Mouse (Mus musculus) large intestine, adult 2 months (tissue): Measurements from ENCODE around the gene Plcg2. TPM values are rescaled to one million over a fixed set of nuclear protein-coding genes. Genes with fewer than 3 reads are reported as not detected.

Experiments used
- DNase-seq: peaks from one replicate; pipeline ENCODE4 v3.0.0-alpha.2; 2012; ENCODE audit warnings: low read depth, low spot score
- WGBS: fragments of 180-500 bp; shearing (Covaris S2); methylation state at CpG from one replicate; pipeline ENCODE4 v1.1.7; 2018; 5-methylcytosine and 5-hydroxymethylcytosine counted together
- polyA plus RNA-seq: library from polyadenylated mRNA; depleted of rRNA; stranded (reverse); fragments of >200 nt; gene quantifications from 2 replicates; pipeline ENCODE4 v1.2.3, GENCODE M21; 2012; rRNA removed

Plcg2 gene
- polyA plus RNA-seq, 1 experiment: 13.2 TPM

- no peak for DNase-seq
- WGBS: 48% methylated on average over 9 of the region's 9 CpGs
Measured at GRCm38 (mm10) chr8:117676460-117676859, 178.4 kb downstream of the Plcg2 start.

GRCm38 (mm10) chr8:117677011-117677410, 178.9 kb downstream of the Plcg2 start:
- 48% methylated on average over 8 of the region's 8 CpGs for WGBS
- DNase-seq: no peak

GRCm38 (mm10) chr8:117678650-117679049, 180.6 kb downstream of the Plcg2 start:
- DNase-seq: no peak
- WGBS: 86% methylated on average over 4 of the region's 4 CpGs

- DNase-seq: no peak
- 19% methylated on average over 10 of the region's 10 CpGs for WGBS
Measured at GRCm38 (mm10) chr8:117683925-117684472, 185.9 kb downstream of the Plcg2 start.

- 6% methylated on average over 11 of the region's 11 CpGs for WGBS
- no peak for DNase-seq
Measured at GRCm38 (mm10) chr8:117684504-117684903, 186.4 kb downstream of the Plcg2 start.

Other genes starting within 250 kb of the Plcg2 start
- 54.0 and 82.1 TPM in 2 replicates for gene Cmip, start 241.2 kb upstream of the Plcg2 start, polyA plus RNA-seq
- 12.4 and 17.6 TPM in 2 replicates for gene Sdr42e1, start 175.4 kb downstream of the Plcg2 start, polyA plus RNA-seq
- 40.4 and 57.2 TPM in 2 replicates for gene Hsd17b2, start 203.6 kb downstream of the Plcg2 start, polyA plus RNA-seq